Mouse (Mus musculus) heart, postnatal 0 days (tissue): ENCODE results near the gene P3h3. TPM values are rescaled to one million over a fixed set of nuclear protein-coding genes. Genes with fewer than 3 reads are reported as not detected.

Experiments used
- ATAC-seq: fragments of 200-750 bp; cut with Nextera tagmentation; 2 replicates; pipeline ENCODE4 v1.8.0; 2017; ENCODE audit warnings: low read depth, moderate number of reproducible peaks, moderate library complexity; ENCODE audit not compliant: insufficient read depth
- DNase-seq: peaks from one replicate; pipeline ENCODE4 v3.0.0-alpha.2; 2016; ENCODE audit warnings: low spot score
- H3K27ac ChIP-seq: fragments of 300-500 bp; sonication (generic); 2 replicates; pipeline ENCODE4 v1.5.1; 2014; ENCODE audit warnings: low read depth, mild to moderate bottlenecking
- H3K27me3 ChIP-seq: fragments of 300-500 bp; sonication (generic); 2 replicates; pipeline ENCODE4 v1.6.1; 2014; ENCODE audit warnings: low read length, mixed read lengths; ENCODE audit not compliant: control insufficient read depth, insufficient read depth
- H3K36me3 ChIP-seq: fragments of 300-500 bp; sonication (generic); replicated peaks from 2 replicates; pipeline ENCODE4 v1.6.1; 2014; ENCODE audit warnings: low read length, mixed read lengths; ENCODE audit not compliant: control insufficient read depth, insufficient read depth
- H3K4me1 ChIP-seq: fragments of 300-500 bp; sonication (generic); 2 replicates; pipeline ENCODE4 v1.6.1; 2014; ENCODE audit warnings: antibody characterized with exemption; ENCODE audit not compliant: control insufficient read depth, insufficient read depth
- H3K4me2 ChIP-seq: fragments of 300-500 bp; sonication (generic); 2 replicates; pipeline ENCODE4 v1.6.1; 2014; ENCODE audit warnings: low read depth, mild to moderate bottlenecking, low read length, moderate library complexity
- H3K4me3 ChIP-seq: fragments of 300-500 bp; sonication (generic); 2 replicates; pipeline ENCODE4 v1.5.1; 2014; ENCODE audit warnings: low read depth, low read length
- H3K9ac ChIP-seq: fragments of 300-500 bp; sonication (generic); replicated peaks from 2 replicates; pipeline ENCODE4 v1.6.1; 2014; ENCODE audit warnings: low read depth, low read length, mixed read lengths
- H3K9me3 ChIP-seq: fragments of 300-500 bp; sonication (generic); replicated peaks from 2 replicates; pipeline ENCODE4 v1.6.1; 2016; ENCODE audit warnings: low read length; ENCODE audit not compliant: control insufficient read depth
- CTCF ChIP-seq: IDR thresholded peaks from 2 replicates; pipeline ENCODE4 v1.5.1; 2016; ENCODE audit warnings: antibody characterized with exemption, control low read depth, low read depth
- EP300 ChIP-seq: IDR thresholded peaks from 2 replicates; pipeline ENCODE4 v1.6.1; 2016; ENCODE audit warnings: antibody characterized with exemption, low read depth
- WGBS: fragments of 180-500 bp; shearing (Covaris S2); extraction: QIAGEN DNeasy Blood & Tissue Kit; methylation state at CpG from one replicate; pipeline ENCODE4 v1.1.7; 2014; 5-methylcytosine and 5-hydroxymethylcytosine counted together
- polyA plus RNA-seq: library from polyadenylated mRNA; unstranded; fragments of >200 nt; fragmentation: Nextera tagmentation; extraction: Ambion mirVana; gene quantifications from 2 replicates; pipeline ENCODE4 v1.2.1, GENCODE M21; 2015
- total RNA-seq: library from RNA; depleted of rRNA; stranded (reverse); fragments of >200 nt; gene quantifications from 2 replicates; pipeline ENCODE4 v1.2.3, GENCODE M21; 2014; ENCODE audit warnings: low replicate concordance

P3h3 gene
- total and polyA plus RNA-seq, 2 experiments from 2014 or later, result 7.2 to 38.5 TPM

- no peaks in the 10 kb centered on the region for H3K27me3 ChIP-seq
- 82% methylated on average over 8 of the region's 8 CpGs for WGBS
- no peak overlapping the region for H3K9ac ChIP-seq
- TF ChIP-seq CTCF, result no peak
- no peak for TF ChIP-seq EP300
- peaks cover 79% of the 10 kb centered on the region for H3K36me3 ChIP-seq
- no peak overlapping the region for H3K27ac ChIP-seq
- DNase-seq (no peak), ATAC-seq (no peak)
- H3K9me3 ChIP-seq, result no peaks in the 10 kb centered on the region
- no peak overlapping the region for H3K4me3 ChIP-seq
- no peak overlapping the region for H3K4me2 ChIP-seq
- H3K4me1 ChIP-seq, result 0 out of 2 replicates have a peak, but pooled peaks cover 6% of the 10 kb centered on the region
Measured at GRCm38 (mm10) chr6:124817971-124818370, 39.6 kb downstream of the P3h3 start.

- TF ChIP-seq CTCF, result no peak
- TF ChIP-seq EP300, result no peak
- Histone ChIP-seq H3K9me3 (no peaks in the 10 kb centered on the region), H3K36me3 (peaks cover 75% of the 10 kb centered on the region), H3K9ac (no peak overlapping the region), H3K4me2 (no peak overlapping the region), H3K4me1 (peaks cover 9% of the 10 kb centered on the region; the same call in 1 of the 2 replicates), H3K4me3 (no peak overlapping the region), H3K27ac (no peak overlapping the region), H3K27me3 (no peaks in the 10 kb centered on the region)
- DNase-seq (no peak), ATAC-seq (no peak)
- WGBS, result 92% methylated on average over 8 of the region's 8 CpGs
Measured at GRCm38 (mm10) chr6:124817563-124817962, 40.0 kb downstream of the P3h3 start.

- no peak overlapping the region for H3K27ac ChIP-seq
- H3K36me3 ChIP-seq, result peaks cover 73% of the 10 kb centered on the region
- H3K4me1 ChIP-seq, result peaks cover 13% of the 10 kb centered on the region; the same call in 1 of the 2 replicates
- TF ChIP-seq EP300, result no peak
- TF ChIP-seq CTCF, result no peak
- no peak for ATAC-seq
- no peak overlapping the region for H3K9ac ChIP-seq
- H3K27me3 ChIP-seq, result no peaks in the 10 kb centered on the region
- DNase-seq, result no peak
- 95% methylated on average over 11 of the region's 11 CpGs for WGBS
- no peak overlapping the region for H3K4me3 ChIP-seq
- no peak overlapping the region for H3K4me2 ChIP-seq
- H3K9me3 ChIP-seq, result no peaks in the 10 kb centered on the region
Measured at GRCm38 (mm10) chr6:124817125-124817524, 40.4 kb downstream of the P3h3 start.

- Histone ChIP-seq H3K27me3 (no peaks in the 10 kb centered on the region), H3K4me2 (no peak overlapping the region), H3K27ac (no peak overlapping the region), H3K4me3 (no peak overlapping the region), H3K9ac (no peak overlapping the region), H3K4me1 (peaks cover 13% of the 10 kb centered on the region; the same call in 1 of the 2 replicates), H3K9me3 (no peaks in the 10 kb centered on the region), H3K36me3 (peaks cover 73% of the 10 kb centered on the region)
- 92% methylated on average over 4 of the region's 4 CpGs for WGBS
- ATAC-seq (no peak), DNase-seq (no peak)
- TF ChIP-seq CTCF (no peak), EP300 (no peak)
Measured at GRCm38 (mm10) chr6:124816611-124817010, 40.9 kb downstream of the P3h3 start.

- Histone ChIP-seq H3K4me1 (peaks cover 13% of the 10 kb centered on the region; the same call in 1 of the 2 replicates), H3K4me2 (no peak overlapping the region), H3K9ac (no peak overlapping the region), H3K9me3 (no peaks in the 10 kb centered on the region), H3K27me3 (no peaks in the 10 kb centered on the region), H3K36me3 (peaks cover 68% of the 10 kb centered on the region), H3K27ac (no peak overlapping the region), H3K4me3 (no peak overlapping the region)
- TF ChIP-seq EP300, result no peak
- TF ChIP-seq CTCF, result no peak
- ATAC-seq, result no peak
- WGBS, result 76% methylated on average over 9 of the region's 9 CpGs
- no peak for DNase-seq
Measured at GRCm38 (mm10) chr6:124814858-124815774, 42.4 kb downstream of the P3h3 start.
